Mouse (Mus musculus): ENCODE results near the gene Casp9. TPM values are rescaled to one million over a fixed set of nuclear protein-coding genes. Genes with fewer than 3 reads are reported as not detected.

Casp9 gene
- polyA plus RNA-seq, 1 experiment from 2014 or later: 17.2 TPM

- Histone ChIP-seq H3K9me3 (no peaks in the 10 kb centered on the region), H3K4me2 (replicated peaks) (no peak within 1 kb of the TSS), H3K27me3 (no peaks in the 10 kb centered on the region), H3K9ac (no peak within 1 kb of the TSS), H3K27ac (no peak within 1 kb of the TSS), H3K4me1 (no peaks in the 10 kb centered on the region), H3K4me3 (no peak within 1 kb of the TSS), H3K36me3 (no peaks in the 10 kb centered on the region)
- no peak for ATAC-seq (ENCODE audit: low FRiP score, low read depth)
- WGBS: 63% methylated on average over 5 of the region's 5 CpGs
Measured at GRCm38 (mm10) chr4:141826060-141826459, 32.6 kb downstream of the Casp9 start, which contains the start of gene Cela2a. TSS of gene Cela2a (minus strand) at chr4:141826160.

- no peaks in the 10 kb centered on the region for H3K36me3 ChIP-seq
- H3K4me3 ChIP-seq: no peak overlapping the region
- no peak overlapping the region for H3K4me2 ChIP-seq (replicated peaks)
- 94% methylated on average over 2 of the region's 2 CpGs for WGBS
- no peak for ATAC-seq (ENCODE audit: low FRiP score, low read depth)
- no peak overlapping the region for H3K9ac ChIP-seq
- H3K27me3 ChIP-seq: no peaks in the 10 kb centered on the region
- no peak overlapping the region for H3K27ac ChIP-seq
- H3K9me3 ChIP-seq: no peaks in the 10 kb centered on the region
- no peaks in the 10 kb centered on the region for H3K4me1 ChIP-seq
Measured at GRCm38 (mm10) chr4:141827401-141827800, 34.0 kb downstream of the Casp9 start.

- WGBS: 75% methylated on average over 4 of the region's 4 CpGs
- ATAC-seq (ENCODE audit: low FRiP score, low read depth): no peak
- Histone ChIP-seq H3K27me3 (no peaks in the 10 kb centered on the region), H3K4me2 (replicated peaks) (no peak overlapping the region), H3K9me3 (no peaks in the 10 kb centered on the region), H3K4me3 (no peak overlapping the region), H3K4me1 (no peaks in the 10 kb centered on the region), H3K9ac (no peak overlapping the region), H3K27ac (no peak overlapping the region), H3K36me3 (no peaks in the 10 kb centered on the region)
Measured at GRCm38 (mm10) chr4:141828177-141828576, 34.8 kb downstream of the Casp9 start.

- Histone ChIP-seq H3K9ac (no peak overlapping the region), H3K9me3 (no peaks in the 10 kb centered on the region), H3K4me3 (no peak overlapping the region), H3K27ac (no peak overlapping the region), H3K4me1 (no peaks in the 10 kb centered on the region), H3K27me3 (no peaks in the 10 kb centered on the region), H3K36me3 (no peaks in the 10 kb centered on the region), H3K4me2 (replicated peaks) (no peak overlapping the region)
- WGBS: 51% methylated on average over 11 of the region's 11 CpGs
- no peak for ATAC-seq (ENCODE audit: low FRiP score, low read depth)
Measured at GRCm38 (mm10) chr4:141830381-141830780, 37.0 kb downstream of the Casp9 start.

- H3K9me3 ChIP-seq: no peaks in the 10 kb centered on the region
- H3K4me1 ChIP-seq: no peaks in the 10 kb centered on the region
- ATAC-seq (ENCODE audit: low FRiP score, low read depth): no peak
- no peak overlapping the region for H3K4me2 ChIP-seq (replicated peaks)
- 74% methylated on average over 7 of the region's 7 CpGs for WGBS
- H3K27ac ChIP-seq: no peak overlapping the region
- no peaks in the 10 kb centered on the region for H3K27me3 ChIP-seq
- no peaks in the 10 kb centered on the region for H3K36me3 ChIP-seq
- H3K9ac ChIP-seq: no peak overlapping the region
- no peak overlapping the region for H3K4me3 ChIP-seq
Measured at GRCm38 (mm10) chr4:141831361-141831760, 37.9 kb downstream of the Casp9 start.

GRCm38 (mm10) chr4:141833911-141834310 lies 40.5 kb downstream of the Casp9 start:
- no peaks in the 10 kb centered on the region for H3K9me3 ChIP-seq
- no peaks in the 10 kb centered on the region for H3K27me3 ChIP-seq
- ATAC-seq (ENCODE audit: low FRiP score, low read depth): no peak
- no peak overlapping the region for H3K4me2 ChIP-seq (replicated peaks)
- H3K9ac ChIP-seq: no peak overlapping the region
- no peak overlapping the region for H3K27ac ChIP-seq
- H3K36me3 ChIP-seq: no peaks in the 10 kb centered on the region
- H3K4me1 ChIP-seq: no peaks in the 10 kb centered on the region
- WGBS: 33% methylated on average over 1 of the region's 1 CpGs
- H3K4me3 ChIP-seq: no peak overlapping the region

- Histone ChIP-seq H3K4me3 (no peak overlapping the region), H3K9ac (no peak overlapping the region), H3K27ac (no peak overlapping the region), H3K27me3 (no peaks in the 10 kb centered on the region), H3K4me2 (replicated peaks) (no peak overlapping the region), H3K36me3 (no peaks in the 10 kb centered on the region), H3K4me1 (no peaks in the 10 kb centered on the region), H3K9me3 (no peaks in the 10 kb centered on the region)
- ATAC-seq (ENCODE audit: low FRiP score, low read depth): no peak
- 66% methylated on average over 5 of the region's 5 CpGs for WGBS
Measured at GRCm38 (mm10) chr4:141834536-141835095, 41.2 kb downstream of the Casp9 start.

GRCm38 (mm10) chr4:141845999-141846398 lies 52.6 kb downstream of the Casp9 start, which contains the start of gene Ctrc:
TSS of gene Ctrc (minus strand) at chr4:141846359.
- Histone ChIP-seq H3K27ac (no peak within 1 kb of the TSS), H3K27me3 (no peaks in the 10 kb centered on the region), H3K9ac (no peak within 1 kb of the TSS), H3K36me3 (no peaks in the 10 kb centered on the region), H3K9me3 (no peaks in the 10 kb centered on the region), H3K4me2 (replicated peaks) (no peak within 1 kb of the TSS), H3K4me1 (no peaks in the 10 kb centered on the region), H3K4me3 (no peak within 1 kb of the TSS)
- no peak for ATAC-seq (ENCODE audit: low FRiP score, low read depth)
- 73% methylated on average over 6 of the region's 6 CpGs for WGBS

- 80% methylated on average over 9 of the region's 9 CpGs for WGBS
Measured at GRCm38 (mm10) chr4:141853437-141853836, 60.0 kb downstream of the Casp9 start.

GRCm38 (mm10) chr4:141857422-141857930 lies 64.1 kb downstream of the Casp9 start:
- 20% methylated on average over 10 of the region's 10 CpGs for WGBS
- Histone ChIP-seq H3K9me3 (no peaks in the 10 kb centered on the region), H3K27ac (peak overlapping the region; percentile 33; the same call in 1 of the 2 replicates), H3K4me3 (no peak overlapping the region), H3K4me1 (no peaks in the 10 kb centered on the region; the same call in 1 of the 2 replicates), H3K4me2 (replicated peaks) (no peak overlapping the region; the same call in 1 of the 2 replicates), H3K36me3 (peaks cover 30% of the 10 kb centered on the region), H3K9ac (no peak overlapping the region), H3K27me3 (no peaks in the 10 kb centered on the region)
- ATAC-seq (ENCODE audit: low FRiP score, low read depth): peak; percentile 57

More at GRCm38 (mm10) chr4:141853437-141853836, 60.0 kb downstream of the Casp9 start:
- no peaks in the 10 kb centered on the region for H3K9me3 ChIP-seq
- H3K9ac ChIP-seq: no peak overlapping the region
- no peak for ATAC-seq (ENCODE audit: low FRiP score, low read depth)
- no peaks in the 10 kb centered on the region for H3K27me3 ChIP-seq
- no peak overlapping the region for H3K27ac ChIP-seq
- peaks cover under 1% of the 10 kb centered on the region; the same call in 1 of the 2 replicates for H3K36me3 ChIP-seq
- no peak overlapping the region for H3K4me3 ChIP-seq
- H3K4me1 ChIP-seq: no peaks in the 10 kb centered on the region; the same call in 1 of the 2 replicates
- H3K4me2 ChIP-seq (replicated peaks): no peak overlapping the region

- Histone ChIP-seq H3K27ac (no peak overlapping the region), H3K27me3 (no peaks in the 10 kb centered on the region), H3K36me3 (peaks cover 30% of the 10 kb centered on the region), H3K9me3 (no peaks in the 10 kb centered on the region), H3K9ac (no peak overlapping the region), H3K4me2 (replicated peaks) (no peak overlapping the region), H3K4me3 (no peak overlapping the region), H3K4me1 (no peaks in the 10 kb centered on the region; the same call in 1 of the 2 replicates)
- 92% methylated on average over 20 of the region's 20 CpGs for WGBS
- ATAC-seq (ENCODE audit: low FRiP score, low read depth): no peak
Measured at GRCm38 (mm10) chr4:141858501-141858900, 65.1 kb downstream of the Casp9 start.

- Histone ChIP-seq H3K27me3 (no peaks in the 10 kb centered on the region), H3K4me2 (replicated peaks) (no peak overlapping the region), H3K4me3 (no peak overlapping the region), H3K9ac (no peak overlapping the region), H3K27ac (no peak overlapping the region), H3K36me3 (peaks cover 30% of the 10 kb centered on the region), H3K9me3 (no peaks in the 10 kb centered on the region), H3K4me1 (no peaks in the 10 kb centered on the region; the same call in 1 of the 2 replicates)
- WGBS: 93% methylated on average over 14 of the region's 14 CpGs
- ATAC-seq (ENCODE audit: low FRiP score, low read depth): no peak
Measured at GRCm38 (mm10) chr4:141859351-141859750, 65.9 kb downstream of the Casp9 start.
